Mouse (Mus musculus): ENCODE measurements around the gene Nav2.

DNA sequence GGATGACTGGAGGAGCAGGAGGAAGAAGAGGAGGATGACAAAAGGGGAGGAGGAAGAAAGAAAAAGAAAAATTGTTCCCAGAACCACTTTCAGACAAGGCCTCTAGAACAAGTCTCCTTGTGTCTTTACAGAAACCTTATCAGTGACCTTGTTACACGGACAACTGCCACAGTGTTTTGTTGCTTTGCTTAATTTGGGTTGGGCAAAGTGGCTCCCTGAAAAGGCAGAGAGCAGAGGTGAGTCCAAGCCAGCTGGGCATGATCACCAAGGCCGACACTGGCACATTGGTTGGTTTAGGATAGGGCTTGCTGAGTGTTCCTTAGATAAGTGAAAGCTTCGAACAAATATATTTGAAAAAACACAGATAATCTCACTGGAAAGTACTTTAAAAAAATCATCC is 327.3 kb downstream of the Nav2 start:
- TF ChIP-seq CTCF (IDR thresholded peaks at IDR 0.05; ENCODE audit: extremely low read depth, insufficient read depth, low read length) = no peak
- no peak for TF ChIP-seq POLR2A (IDR thresholded peaks at IDR 0.05; ENCODE audit: extremely low read depth, insufficient read depth, low read length)

Data from cortical plate, adult 2 months (tissue).